Mouse (Mus musculus) megakaryocyte progenitor cell, adult 5-6 weeks (primary cell): ENCODE data around the gene Tspear. TPM values are rescaled to one million over a fixed set of nuclear protein-coding genes. Genes with fewer than 3 reads are reported as not detected.
"Not testable (repeated sequence)": the region's sequence is repeated elsewhere in the genome, so short reads cannot be mapped to it uniquely, and the experiment has no call there.

Experiments used
- ATAC-seq: replicated peaks from 2 replicates; pipeline ENCODE4 v1.8.0; 2016; ENCODE audit warnings: mild to moderate bottlenecking, moderate TSS enrichment, inconsistent platforms; ENCODE audit not compliant: poor library complexity
- total RNA-seq, 2 experiments: library from RNA; stranded (forward) in 1 of 2; stranded (reverse) in 1 of 2; fragments of 157-497, 149-512 nt in 1 of 2; fragments of 200-1000 nt in 1 of 2; gene quantifications; 2 replicates each; pipeline versions ENCODE4 v1.2.3 to v1.2.4; 2015 to 2017

Tspear gene
- total RNA-seq, 2 experiments from 2014 or later: 0.96 TPM; not detected in 1

DNA sequence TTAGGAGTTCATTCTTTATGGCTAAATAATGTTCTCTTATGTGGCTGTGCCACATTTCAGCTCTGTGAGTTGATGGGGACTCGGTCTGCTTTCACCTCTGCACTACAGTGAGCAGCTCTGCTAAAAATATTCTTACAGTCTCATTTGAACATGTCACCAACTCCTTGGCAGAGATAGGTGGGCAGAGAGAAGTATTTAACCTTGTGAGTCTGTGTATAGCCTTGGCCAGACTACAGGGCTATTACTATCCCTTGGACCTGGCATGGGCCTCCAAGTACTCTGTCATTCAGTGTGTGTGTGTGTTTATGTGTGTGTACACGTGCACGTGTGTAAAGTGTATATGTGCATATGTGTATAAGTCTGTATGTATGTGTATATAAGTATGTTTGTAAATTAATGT is 97.0 kb downstream of the Tspear start:
- not testable (repeated sequence) for ATAC-seq

DNA sequence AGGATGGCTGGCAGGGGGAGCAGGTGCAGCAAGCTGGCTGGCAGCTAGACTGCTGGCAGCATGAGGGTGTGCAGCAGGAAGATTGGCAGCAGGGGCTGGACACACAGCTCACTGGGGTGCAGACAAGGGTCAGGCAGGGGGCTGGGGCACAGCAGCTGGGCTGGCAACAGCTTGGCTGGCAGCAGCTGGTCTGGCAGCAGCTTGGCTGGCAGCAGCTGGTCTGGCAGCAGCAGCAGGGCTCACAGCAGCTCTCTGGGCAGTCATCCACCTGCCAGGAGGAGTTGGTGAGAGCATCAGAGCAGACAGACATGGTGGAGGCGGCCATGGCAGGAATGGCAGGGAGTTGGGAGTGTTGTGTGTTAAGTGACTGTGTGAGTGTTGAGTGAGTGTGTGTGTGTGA is 101.5 kb downstream of the Tspear start, which contains the start of gene Gm7137:
Gene Gm7137 (minus strand): TSS at position 325 of the 400 bp plus-strand sequence.
- ATAC-seq: not testable (repeated sequence)

DNA sequence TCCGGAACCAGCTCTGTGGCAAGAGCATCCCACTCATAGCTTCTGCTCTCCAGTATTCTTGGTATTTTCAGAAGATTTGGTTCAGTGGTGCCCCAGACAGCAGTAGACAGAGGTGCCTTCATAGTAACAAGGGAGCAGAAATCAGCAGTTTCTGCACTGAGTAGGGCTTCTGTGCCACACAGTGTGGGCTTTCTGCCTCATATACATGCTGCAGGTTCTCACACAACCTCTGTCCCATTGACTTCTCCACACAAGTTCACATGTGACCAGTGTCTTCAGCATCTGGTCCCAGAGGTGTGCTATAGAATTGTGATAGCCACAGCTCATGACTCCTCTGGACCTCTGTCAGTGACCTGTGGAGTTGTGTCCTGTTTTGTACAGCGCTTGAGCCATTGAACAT is 102.3 kb downstream of the Tspear start:
- no peak for ATAC-seq

DNA sequence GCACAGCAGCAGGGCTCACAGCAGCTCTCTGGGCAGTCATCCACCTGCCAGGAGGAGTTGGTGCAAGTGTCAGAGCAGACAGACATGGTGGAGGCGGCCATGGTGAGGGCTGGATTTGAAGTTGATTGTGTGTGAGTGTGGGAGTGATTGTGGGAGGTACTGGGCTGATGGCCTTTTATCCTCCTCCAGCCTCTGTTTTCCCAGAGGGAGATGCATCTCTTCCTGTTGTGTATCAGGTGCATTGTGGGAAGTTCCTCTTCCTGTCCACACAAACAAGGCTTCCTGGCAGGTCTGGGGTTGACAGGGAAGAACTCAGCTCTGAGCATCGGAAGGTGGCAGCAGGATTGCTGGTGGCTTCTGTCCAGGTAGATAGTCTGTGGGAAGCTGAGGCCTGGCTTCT is 108.6 kb downstream of the Tspear start, which contains the start of gene Gm9639:
Gene Gm9639 (minus strand): TSS at position 101 of the 400 bp plus-strand sequence.
- ATAC-seq: no peak

DNA sequence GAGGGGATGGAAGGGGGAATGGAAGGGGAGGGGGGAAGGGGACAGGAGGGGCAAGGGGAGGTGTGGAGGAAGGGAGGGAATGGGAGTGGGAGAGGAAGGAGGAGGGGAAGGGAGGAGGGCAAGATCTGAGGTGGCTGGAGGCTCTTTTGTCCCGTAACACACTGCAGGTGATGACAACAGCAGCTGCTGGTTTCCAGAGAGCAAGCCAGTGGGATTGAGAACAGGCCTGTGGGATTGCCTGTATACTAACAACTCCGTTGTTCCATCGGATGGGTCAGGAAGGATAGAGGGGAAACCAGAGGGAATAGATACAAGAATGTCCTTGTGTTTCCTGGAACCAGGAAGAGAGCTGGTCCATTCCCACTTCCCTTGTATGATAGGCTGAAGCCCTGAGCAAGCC is 111.3 kb downstream of the Tspear start:
- no peak for ATAC-seq

DNA sequence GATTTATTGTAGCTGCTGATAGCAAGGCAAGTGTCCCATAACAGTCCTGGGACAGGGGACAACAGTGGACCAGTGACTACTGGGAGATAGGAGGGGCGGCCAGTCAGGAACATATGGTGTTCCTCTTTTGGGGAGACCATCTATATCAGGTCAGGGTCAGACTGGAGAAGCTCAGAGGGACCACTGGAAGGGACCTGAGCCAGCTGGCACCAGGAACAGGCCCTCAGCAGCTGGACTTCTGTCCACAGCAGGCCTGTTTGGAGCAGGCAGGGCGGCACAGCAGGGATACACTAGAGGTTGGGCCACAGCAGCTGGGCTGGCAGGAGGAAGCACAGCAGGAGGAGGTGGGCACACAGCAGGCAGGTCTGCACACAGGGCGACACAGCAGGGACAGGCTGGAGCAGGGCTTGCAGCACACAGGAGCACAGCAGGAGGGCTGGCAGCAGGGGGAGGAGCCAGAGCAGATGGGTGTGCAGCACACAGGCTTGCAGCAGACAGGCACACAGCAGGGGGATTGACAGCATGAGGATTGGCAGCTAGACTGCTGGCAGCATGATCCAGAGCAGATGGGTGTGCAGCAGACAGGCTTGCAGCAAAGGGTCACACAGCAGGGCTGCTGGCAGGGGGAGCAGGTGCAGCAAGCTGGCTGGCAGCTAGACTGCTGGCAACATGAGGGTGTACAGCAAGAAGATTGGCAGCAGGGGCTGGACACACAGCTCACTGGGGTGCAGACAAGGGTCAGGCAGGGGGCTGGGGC is 112.0 kb downstream of the Tspear start:
- ATAC-seq: not testable (repeated sequence)

DNA sequence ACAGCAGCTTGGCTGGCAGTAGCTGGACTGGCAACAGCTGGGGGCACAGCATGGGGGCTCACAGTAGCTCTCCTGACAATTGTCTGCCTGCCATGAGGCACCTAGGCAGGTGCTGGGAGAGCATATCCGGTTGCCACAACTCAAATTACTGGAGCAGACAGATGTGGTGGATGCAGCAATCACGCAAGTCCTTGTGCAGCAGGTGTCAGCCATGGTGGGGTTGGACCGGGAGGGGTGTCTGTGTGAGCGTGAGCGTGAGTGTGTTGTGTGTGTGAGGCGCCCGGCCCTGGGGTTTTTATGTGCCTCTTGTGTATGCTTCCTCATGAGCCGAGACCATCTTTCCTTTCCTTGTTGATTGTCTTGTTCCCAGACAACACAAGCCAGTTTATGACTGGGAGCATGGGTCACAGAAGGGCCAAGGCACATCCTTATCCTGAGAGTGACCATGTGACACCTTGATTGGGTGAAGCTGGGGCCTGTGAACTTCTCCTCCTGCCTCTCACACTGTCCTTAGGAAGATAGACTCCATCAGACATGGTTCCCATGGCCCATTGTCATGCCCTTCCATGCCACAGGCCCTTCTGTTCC is 112.6 kb downstream of the Tspear start, which contains the start of gene Gm19668:
Gene Gm19668 (minus strand): TSS at position 213 of the 588 bp plus-strand sequence.
- no peak for ATAC-seq

DNA sequence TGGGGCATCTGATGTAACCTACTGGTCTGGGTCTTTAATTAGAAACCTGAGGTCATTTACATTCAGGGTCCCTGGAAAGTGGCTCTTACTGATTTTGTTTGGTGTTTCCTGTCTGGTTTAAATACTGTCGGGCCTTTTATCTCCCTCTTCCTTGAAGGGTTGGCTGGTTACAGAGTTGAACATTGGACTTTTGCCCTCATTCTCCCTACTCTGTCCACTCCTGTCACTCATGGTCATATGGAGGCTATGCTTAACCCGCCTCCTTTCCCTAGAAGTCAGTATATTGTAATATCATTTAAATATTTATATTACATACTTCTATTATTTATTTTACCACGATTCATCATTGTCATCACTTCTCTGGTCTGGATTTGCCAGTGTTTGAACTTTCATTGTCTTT is 117.7 kb downstream of the Tspear start:
- no peak for ATAC-seq

DNA sequence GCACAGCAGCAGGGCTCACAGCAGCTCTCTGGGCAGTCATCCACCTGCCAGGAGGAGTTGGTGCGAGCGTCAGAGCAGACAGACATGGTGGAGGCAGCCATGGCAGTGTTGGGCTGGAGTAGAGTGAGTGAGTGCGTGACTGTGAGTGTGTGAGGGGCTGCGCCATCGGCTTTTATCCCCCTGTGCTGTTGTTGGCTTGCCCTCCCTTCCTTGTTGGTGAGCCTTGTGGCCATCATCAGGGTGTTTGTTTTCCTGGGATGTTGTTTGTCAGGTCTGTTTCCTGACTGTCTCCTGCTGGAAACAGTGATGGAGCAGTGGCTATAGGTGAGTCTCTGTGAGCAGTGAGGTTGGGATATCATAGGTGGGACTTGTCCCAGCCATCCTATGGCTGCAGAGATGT is 125.4 kb downstream of the Tspear start, which contains the start of gene Gm9507:
Gene Gm9507 (minus strand): TSS at position 101 of the 400 bp plus-strand sequence.
- ATAC-seq: no peak

DNA sequence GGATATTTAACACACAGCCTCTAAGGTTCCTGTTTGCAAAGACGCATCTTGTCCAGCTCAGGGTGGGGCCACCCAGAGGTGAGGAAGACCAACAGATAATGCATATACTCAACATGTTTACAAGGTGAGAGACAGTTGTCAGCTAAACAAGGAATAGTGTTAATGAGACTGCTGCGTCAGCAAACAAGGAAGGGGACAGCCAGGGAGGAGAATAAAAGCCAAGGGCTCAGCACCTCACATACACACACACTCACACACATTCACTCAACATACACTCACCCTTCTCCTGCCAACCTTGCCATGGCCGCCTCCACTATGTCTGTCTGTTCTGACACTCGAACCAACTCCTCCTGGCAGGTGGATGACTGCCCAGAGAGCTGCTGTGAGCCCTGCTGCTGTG is 128.0 kb downstream of the Tspear start, which contains the start of gene Gm2696:
Gene Gm2696 (plus strand): TSS at position 301 of the 400 bp plus-strand sequence.
- ATAC-seq: no peak

DNA sequence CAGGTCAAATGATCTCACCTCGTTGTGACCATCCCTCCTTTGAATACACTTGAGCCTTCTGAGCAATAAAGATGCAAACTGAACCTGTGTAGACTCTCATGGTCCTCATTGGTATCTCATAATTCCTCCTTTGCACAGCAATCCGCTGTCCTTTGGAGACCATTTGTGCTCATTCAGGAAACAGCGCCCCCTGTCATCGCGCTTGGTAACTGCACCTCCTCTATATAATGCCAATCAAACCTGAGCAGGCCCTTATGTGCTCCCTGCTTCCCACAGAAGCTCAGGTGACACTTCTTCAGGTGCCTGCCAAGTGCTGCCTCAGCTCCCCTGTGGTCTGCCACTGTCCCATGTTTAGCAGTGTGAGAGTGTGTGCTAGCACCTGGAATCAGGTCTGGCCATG is 129.1 kb downstream of the Tspear start:
- ATAC-seq: 0 out of 2 replicates have a peak, but pooled peaks have one; percentile 37

DNA sequence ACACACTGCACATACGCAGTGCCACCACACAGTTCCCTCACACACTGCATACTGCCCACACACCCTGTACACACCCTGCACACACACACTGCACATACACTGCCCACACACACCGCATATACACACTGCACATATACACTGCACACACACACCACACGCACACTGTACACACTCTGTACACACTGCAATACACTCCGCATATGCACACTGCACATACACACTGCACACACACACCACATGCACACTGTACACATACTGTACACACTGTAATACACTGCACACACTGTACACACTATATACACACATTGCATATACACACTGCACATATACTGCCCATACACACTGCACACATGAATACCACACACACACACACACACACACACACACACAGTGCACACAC is 132.2 kb downstream of the Tspear start:
- ATAC-seq: no peak

DNA sequence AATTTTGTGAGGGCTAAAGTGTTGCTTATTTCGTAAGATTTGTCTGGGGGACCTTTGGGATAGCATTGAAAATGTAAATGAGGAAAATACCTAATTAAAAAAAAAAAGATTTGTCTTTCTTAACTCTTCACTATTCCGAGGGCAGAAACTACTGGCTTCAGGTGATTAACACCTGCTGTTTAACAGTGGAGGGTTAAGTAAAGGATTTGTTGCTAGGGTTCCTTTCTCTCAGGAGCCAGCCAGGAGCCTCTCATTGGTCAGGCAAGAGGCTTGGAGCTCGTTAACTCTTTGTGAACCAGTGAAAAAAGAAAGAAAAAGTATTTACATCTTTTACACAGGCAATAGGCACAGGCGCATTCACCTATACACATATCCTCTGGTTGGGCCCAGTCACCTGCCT is 132.8 kb downstream of the Tspear start:
- ATAC-seq: no peak

DNA sequence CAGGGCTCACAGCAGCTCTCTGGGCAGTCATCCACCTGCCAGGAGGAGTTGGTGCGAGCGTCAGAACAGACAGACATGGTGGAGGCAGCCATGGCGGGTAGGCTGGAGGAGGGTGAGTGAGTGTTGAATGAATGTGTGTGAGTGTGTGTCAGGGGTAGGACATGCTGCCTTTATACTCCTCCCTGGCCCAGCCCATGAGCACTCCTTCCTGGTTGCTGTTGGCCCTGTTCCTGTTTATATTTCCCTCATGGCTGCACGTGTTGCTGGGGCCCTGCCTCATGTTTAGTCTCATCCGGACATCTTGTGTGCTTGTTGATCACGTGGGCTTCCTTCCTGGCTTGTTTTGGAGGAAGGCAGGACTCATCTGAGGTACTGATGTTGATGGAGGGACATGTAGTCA is 140.6 kb downstream of the Tspear start, which contains the start of gene Krtap10-4:
Gene Krtap10-4 (minus strand): TSS at position 145 of the 400 bp plus-strand sequence.
- no peak for ATAC-seq

DNA sequence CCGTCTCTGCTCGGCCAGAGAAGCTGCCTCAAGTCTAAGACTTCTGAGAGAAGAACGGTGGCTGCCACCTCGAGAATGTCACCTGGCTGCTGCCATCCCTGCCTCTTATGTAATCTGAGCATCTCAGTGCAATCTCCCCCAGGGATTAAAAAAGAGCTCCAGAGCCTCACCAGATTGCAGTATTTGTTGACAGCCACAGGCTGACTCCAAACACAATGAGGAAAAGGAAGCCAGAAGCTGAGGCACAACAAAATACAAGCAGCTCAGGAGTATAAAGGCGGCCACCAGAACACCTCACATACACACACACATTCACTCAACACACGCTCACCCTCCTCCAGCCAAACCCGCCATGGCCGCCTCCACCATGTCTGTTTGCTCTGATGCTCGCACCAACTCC is 149.3 kb downstream of the Tspear start, which contains the start of gene Krtap10-10:
Gene Krtap10-10 (plus strand): TSS at position 301 of the 400 bp plus-strand sequence.
- ATAC-seq: no peak

DNA sequence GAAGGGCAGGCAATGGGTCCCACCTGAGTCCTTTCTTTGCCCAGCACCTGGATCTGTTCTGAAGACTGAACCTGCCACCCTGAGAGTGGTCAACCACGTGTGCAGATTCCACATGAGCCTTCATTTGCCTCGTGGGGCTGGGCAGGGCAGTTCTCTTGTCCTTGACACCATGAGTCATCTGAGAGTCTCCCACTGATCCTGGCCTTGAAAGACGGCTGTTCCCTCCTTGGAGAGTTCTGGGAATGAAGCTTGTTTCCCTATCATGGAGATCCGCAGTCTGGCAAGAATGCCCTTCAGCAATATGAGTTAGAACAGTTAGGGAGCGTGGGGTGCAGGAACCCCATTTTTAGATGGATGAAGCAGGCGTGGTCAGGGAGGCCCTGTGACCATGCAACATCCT is 152.6 kb downstream of the Tspear start:
- no peak for ATAC-seq

DNA sequence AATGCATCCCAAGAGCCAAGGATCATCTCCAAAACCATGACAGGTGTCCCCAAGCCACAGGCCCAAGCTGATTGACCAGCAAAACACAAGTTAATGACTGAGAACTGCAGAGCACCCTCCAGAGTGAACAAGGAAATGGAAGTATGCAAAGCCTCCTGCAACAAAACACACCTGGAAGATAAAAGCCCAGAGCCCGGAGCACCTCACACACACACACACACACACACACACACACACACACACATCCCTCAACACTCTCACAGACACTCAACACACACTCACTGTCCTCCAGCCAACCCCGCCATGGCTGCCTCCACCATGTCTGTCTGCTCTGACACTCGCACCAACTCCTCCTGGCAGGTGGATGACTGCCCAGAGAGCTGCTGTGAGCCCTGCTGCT is 160.1 kb downstream of the Tspear start, which contains the start of gene Gm36176:
Gene Gm36176 (plus strand): TSS at position 301 of the 400 bp plus-strand sequence.
- ATAC-seq: no peak

DNA sequence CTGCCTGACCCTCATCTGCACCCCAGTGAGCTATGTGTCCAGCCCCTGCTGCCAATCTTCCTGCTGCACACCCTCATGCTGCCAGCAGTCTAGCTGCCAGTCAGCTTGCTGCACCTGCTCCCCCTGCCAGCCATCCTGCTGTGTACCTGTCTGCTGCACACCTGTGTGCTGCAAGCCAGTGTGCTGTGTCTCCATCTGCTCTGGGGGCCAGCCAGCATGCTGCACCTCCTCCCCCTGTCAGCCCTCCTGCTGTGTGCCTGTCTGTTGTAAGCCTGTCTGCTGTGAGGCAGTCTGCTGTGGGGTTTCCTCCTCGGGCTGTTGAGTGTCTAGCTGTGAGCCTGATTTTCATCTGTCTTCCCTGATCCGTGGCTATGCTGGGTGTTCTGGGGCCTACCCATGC is 160.6 kb downstream of the Tspear start:
- no peak for ATAC-seq

DNA sequence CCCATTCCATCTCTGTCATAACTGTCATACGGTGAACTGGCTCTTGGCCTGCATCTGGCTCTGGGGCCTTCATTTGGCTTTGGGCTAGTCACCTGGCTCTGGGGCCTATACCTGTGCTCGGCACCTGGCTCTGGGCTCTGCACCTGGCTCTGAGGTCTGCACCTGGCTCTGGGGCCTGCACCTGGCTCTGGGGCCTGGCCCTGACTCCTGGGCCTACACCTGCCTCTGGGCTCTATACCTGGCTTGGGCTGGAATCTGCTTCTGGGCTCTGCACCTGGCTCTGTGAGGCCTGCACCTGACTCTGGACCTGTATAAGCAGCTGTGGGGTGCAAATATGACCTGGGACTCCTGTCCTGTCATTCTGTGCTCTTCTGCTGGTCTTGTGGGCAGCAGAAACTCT is 161.2 kb downstream of the Tspear start:
- no peak for ATAC-seq

DNA sequence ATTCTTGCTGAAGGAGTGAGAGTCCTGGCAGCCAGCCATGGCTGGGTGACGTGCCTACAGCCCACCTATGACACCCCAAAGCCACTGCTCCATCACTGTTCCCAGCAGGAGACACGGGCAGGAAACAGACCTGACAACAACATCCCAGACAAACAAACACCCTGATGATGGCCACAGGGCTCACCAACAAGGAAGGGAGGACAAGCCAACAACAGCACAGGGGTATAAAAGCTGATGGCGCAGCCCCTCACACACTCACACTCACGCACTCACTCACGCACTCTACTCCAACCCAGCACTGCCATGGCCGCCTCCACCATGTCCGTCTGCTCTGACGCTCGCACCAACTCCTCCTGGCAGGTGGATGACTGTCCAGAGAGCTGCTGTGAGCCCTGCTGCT is 166.2 kb downstream of the Tspear start, which contains the start of gene Gm10318:
Gene Gm10318 (plus strand): TSS at position 301 of the 400 bp plus-strand sequence.
- ATAC-seq: no peak

DNA sequence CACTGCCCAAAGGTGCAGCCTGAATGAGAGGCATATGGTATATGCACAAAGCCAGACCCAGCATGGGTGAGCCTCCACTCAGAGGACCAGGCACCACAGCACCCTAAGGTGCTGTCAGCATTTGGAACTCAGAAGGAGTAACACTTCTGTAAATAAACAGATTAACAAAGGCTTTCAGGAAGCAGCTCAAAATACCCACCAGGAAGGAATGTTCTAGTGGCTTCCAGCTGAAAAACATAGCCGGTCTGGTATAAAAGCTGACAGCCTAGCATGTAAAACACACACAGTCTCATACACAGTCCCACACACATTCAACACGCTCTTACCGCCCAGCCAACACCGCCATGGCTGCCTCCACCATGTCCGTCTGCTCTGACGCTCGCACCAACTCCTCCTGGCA is 175.3 kb downstream of the Tspear start, which contains the start of gene Gm3285:
Gene Gm3285 (plus strand): TSS at position 301 of the 400 bp plus-strand sequence.
- no peak for ATAC-seq
